Mouse (Mus musculus) MEL (cell line): Measurements from ENCODE around the gene Cyp1a1. TPM values are rescaled to one million over a fixed set of nuclear protein-coding genes. Genes with fewer than 3 reads are reported as not detected.

Experiments
- DNase-seq: peaks from one replicate; pipeline ENCODE4 v3.0.0; 2011; ENCODE audit warnings: low read depth, low spot score
- H3K27ac ChIP-seq: 2 replicates; pipeline ENCODE4 v1.5.1; 2012; ENCODE audit warnings: low read depth, mild to moderate bottlenecking, control low read depth, low read length, moderate library complexity; ENCODE audit not compliant: control insufficient read depth
- H3K27me3 ChIP-seq, 2 experiments: fragments of 150-350 bp in 1 of 2; sonication (generic) in 1 of 2; 2 replicates each; pipeline ENCODE4 v1.6.1; 2012; ENCODE audit warnings: low read length in 2 of 2, mild to moderate bottlenecking in 2 of 2, improper control_type of control experiment in 1 of 2, moderate library complexity in 1 of 2; ENCODE audit not compliant: insufficient read depth in 2 of 2, control insufficient read depth in 1 of 2
- H3K36me3 ChIP-seq, 2 experiments: 2 replicates each; pipeline ENCODE4 v1.6.1; 2012 to 2014; ENCODE audit warnings: low read length in 2 of 2, improper control_type of control experiment in 1 of 2, inconsistent platforms in 1 of 2, mild to moderate bottlenecking in 1 of 2; ENCODE audit not compliant: insufficient read depth in 2 of 2, control insufficient read depth in 1 of 2
- H3K4me1 ChIP-seq, 2 experiments: fragments of 150-350 bp in 1 of 2; sonication (generic) in 1 of 2; 2 replicates each; pipeline ENCODE4 v1.6.1; 2012; ENCODE audit warnings: low read length in 2 of 2, improper control_type of control experiment in 1 of 2, mild to moderate bottlenecking in 1 of 2; ENCODE audit not compliant: insufficient read depth in 2 of 2, control insufficient read depth in 1 of 2
- H3K4me3 ChIP-seq, 2 experiments: fragments of 150-350 bp in 1 of 2; sonication (generic) in 1 of 2; 2 replicates each; pipeline ENCODE4 v1.5.1; 2012; ENCODE audit warnings: low read depth in 2 of 2, low read length in 2 of 2, mild to moderate bottlenecking in 2 of 2, moderate library complexity in 2 of 2, control low read depth in 1 of 2, improper control_type of control experiment in 1 of 2; ENCODE audit not compliant: control insufficient read depth in 1 of 2, insufficient read depth in 1 of 2
- H3K79me2 ChIP-seq: 2 replicates; pipeline ENCODE4 v1.6.1; 2012; ENCODE audit warnings: mild to moderate bottlenecking, low read length, moderate library complexity; ENCODE audit not compliant: control insufficient read depth, poor library complexity, insufficient read depth
- H3K9ac ChIP-seq: 2 replicates; pipeline ENCODE4 v1.6.1; 2012; ENCODE audit warnings: low read depth, mild to moderate bottlenecking, control low read depth, low read length, moderate library complexity; ENCODE audit not compliant: control insufficient read depth, poor library complexity, severe bottlenecking
- H3K9me3 ChIP-seq: fragments of 150-350 bp; sonication (generic); replicated peaks from 2 replicates; pipeline ENCODE4 v1.6.1; 2012; ENCODE audit warnings: mild to moderate bottlenecking, low read length, improper control_type of control experiment, moderate library complexity; ENCODE audit not compliant: insufficient read depth
- BHLHE40 ChIP-seq: IDR thresholded peaks from 2 replicates; pipeline ENCODE4 v1.6.1; 2012; ENCODE audit warnings: low read depth, mild to moderate bottlenecking, inconsistent platforms, low read length, improper control_type of control experiment, borderline replicate concordance
- CHD2 ChIP-seq: IDR thresholded peaks from 2 replicates; pipeline ENCODE4 v1.6.1; 2011; ENCODE audit warnings: low read length, improper control_type of control experiment
- CTCF ChIP-seq, 3 experiments: IDR thresholded peaks in 2 of 3; conservative IDR thresholded peaks in 1 of 3; 2 replicates each; pipeline ENCODE4 v1.5.1; 2011 to 2012; ENCODE audit warnings: low read length in 3 of 3, low read depth in 2 of 3, mild to moderate bottlenecking in 2 of 3, improper control_type of control experiment in 1 of 3, inconsistent platforms in 1 of 3, mixed read lengths in 1 of 3, moderate library complexity in 1 of 3; ENCODE audit not compliant: control insufficient read depth in 1 of 3, insufficient read depth in 1 of 3, poor library complexity in 1 of 3, severe bottlenecking in 1 of 3
- E2F4 ChIP-seq: IDR thresholded peaks from 2 replicates; pipeline ENCODE4 v1.6.1; 2011; ENCODE audit warnings: low read depth, low read length, improper control_type of control experiment, borderline replicate concordance
- ELF1 ChIP-seq: IDR thresholded peaks from 2 replicates; pipeline ENCODE4 v1.6.1; 2014; ENCODE audit warnings: low read depth, mild to moderate bottlenecking, inconsistent platforms, low read length, improper control_type of control experiment, moderate library complexity
- ETS1 ChIP-seq: IDR thresholded peaks from 2 replicates; pipeline ENCODE4 v1.6.1; 2012; ENCODE audit warnings: low read depth, mild to moderate bottlenecking, inconsistent platforms, low read length, improper control_type of control experiment, moderate library complexity
- GATA1 ChIP-seq: IDR thresholded peaks from 2 replicates; pipeline ENCODE4 v1.6.1; 2011; ENCODE audit warnings: low read depth, low read length, improper control_type of control experiment
- HCFC1 ChIP-seq: IDR thresholded peaks from 2 replicates; pipeline ENCODE4 v1.6.1; 2012; ENCODE audit warnings: low read depth, mild to moderate bottlenecking, inconsistent platforms, low read length, improper control_type of control experiment, moderate library complexity
- JUND ChIP-seq: IDR thresholded peaks from 2 replicates; pipeline ENCODE4 v1.6.1; 2011; ENCODE audit warnings: low read depth, mild to moderate bottlenecking, improper control_type of control experiment, low read length
- KAT2A ChIP-seq: conservative IDR thresholded peaks from 2 replicates; pipeline ENCODE4 v1.6.1; 2012; ENCODE audit warnings: low read depth, low read length, improper control_type of control experiment, inconsistent platforms
- MAFK ChIP-seq: IDR thresholded peaks from 2 replicates; pipeline ENCODE4 v1.6.1; 2011; ENCODE audit warnings: low read depth, mild to moderate bottlenecking, low read length, improper control_type of control experiment, borderline replicate concordance
- MAZ ChIP-seq: IDR thresholded peaks from 2 replicates; pipeline ENCODE4 v1.6.1; 2012; ENCODE audit warnings: low read depth, mild to moderate bottlenecking, inconsistent platforms, low read length, improper control_type of control experiment
- MEF2A ChIP-seq: IDR thresholded peaks from 2 replicates; pipeline ENCODE4 v1.6.1; 2014; ENCODE audit warnings: low read depth, mild to moderate bottlenecking, inconsistent platforms, low read length, improper control_type of control experiment; ENCODE audit not compliant: poor library complexity, insufficient replicate concordance, severe bottlenecking; ENCODE audit errors: extremely low read depth
- MXI1 ChIP-seq: IDR thresholded peaks from 2 replicates; pipeline ENCODE4 v1.6.1; 2011; ENCODE audit warnings: mild to moderate bottlenecking, low read depth, low read length, improper control_type of control experiment
- MYB ChIP-seq: IDR thresholded peaks from 2 replicates; pipeline ENCODE4 v1.6.1; 2011; ENCODE audit warnings: mild to moderate bottlenecking, low read depth, low read length, improper control_type of control experiment
- MYC ChIP-seq: IDR thresholded peaks from 2 replicates; pipeline ENCODE4 v1.6.1; 2011; ENCODE audit warnings: low read depth, mild to moderate bottlenecking, low read length, improper control_type of control experiment, moderate library complexity
- NELFE ChIP-seq: IDR thresholded peaks from 2 replicates; pipeline ENCODE4 v1.6.1; 2011; ENCODE audit warnings: low read depth, low read length, improper control_type of control experiment
- NRF1 ChIP-seq: IDR thresholded peaks from 2 replicates; pipeline ENCODE4 v1.6.1; 2014; ENCODE audit warnings: low read depth, mild to moderate bottlenecking, inconsistent platforms, low read length, improper control_type of control experiment, moderate library complexity; ENCODE audit not compliant: poor library complexity, insufficient read depth, severe bottlenecking
- POLR2A ChIP-seq, 2 experiments: IDR thresholded peaks; 2 replicates each; pipeline ENCODE4 v1.6.1; 2011 to 2012; ENCODE audit warnings: low read length in 2 of 2, mild to moderate bottlenecking in 2 of 2, control low read depth in 1 of 2, improper control_type of control experiment in 1 of 2, low read depth in 1 of 2, moderate library complexity in 1 of 2; ENCODE audit not compliant: control insufficient read depth in 1 of 2, insufficient read depth in 1 of 2, poor library complexity in 1 of 2
- POLR2AphosphoS2 ChIP-seq: IDR thresholded peaks from 2 replicates; pipeline ENCODE4 v1.6.1; 2011; ENCODE audit warnings: low read length, improper control_type of control experiment
- RAD21 ChIP-seq: IDR thresholded peaks from 2 replicates; pipeline ENCODE4 v1.6.1; 2011; ENCODE audit warnings: mild to moderate bottlenecking, low read depth, low read length, improper control_type of control experiment
- RCOR1 ChIP-seq: IDR thresholded peaks from 2 replicates; pipeline ENCODE4 v1.6.1; 2012; ENCODE audit warnings: low read depth, mild to moderate bottlenecking, inconsistent platforms, low read length, improper control_type of control experiment
- SIN3A ChIP-seq: IDR thresholded peaks from 2 replicates; pipeline ENCODE4 v1.6.1; 2012; ENCODE audit warnings: low read length, improper control_type of control experiment, inconsistent platforms
- SMC3 ChIP-seq: IDR thresholded peaks from 2 replicates; pipeline ENCODE4 v1.6.1; 2011; ENCODE audit warnings: low read depth, low read length, improper control_type of control experiment
- TAL1 ChIP-seq: IDR thresholded peaks from 2 replicates; pipeline ENCODE4 v1.6.1; 2012; ENCODE audit warnings: mild to moderate bottlenecking, inconsistent platforms, low read length, moderate library complexity, mixed read lengths
- UBTF ChIP-seq: IDR thresholded peaks from 2 replicates; pipeline ENCODE4 v1.6.1; 2012; ENCODE audit warnings: low read depth, mild to moderate bottlenecking, inconsistent platforms, low read length, improper control_type of control experiment, moderate library complexity, borderline replicate concordance; ENCODE audit not compliant: insufficient read depth
- USF1 ChIP-seq: IDR thresholded peaks from 2 replicates; pipeline ENCODE4 v1.6.1; 2014; ENCODE audit warnings: low read depth, mild to moderate bottlenecking, inconsistent platforms, low read length, improper control_type of control experiment, moderate library complexity
- USF2 ChIP-seq, 2 experiments: IDR thresholded peaks; 2 replicates each; pipeline ENCODE4 v1.6.1; 2011 to 2012; ENCODE audit warnings: improper control_type of control experiment in 2 of 2, low read length in 2 of 2, borderline replicate concordance in 1 of 2, inconsistent platforms in 1 of 2, low read depth in 1 of 2, mild to moderate bottlenecking in 1 of 2; ENCODE audit not compliant: insufficient read depth in 1 of 2
- ZC3H11A ChIP-seq: IDR thresholded peaks from 2 replicates; pipeline ENCODE4 v1.6.1; 2012; ENCODE audit warnings: low read depth, mild to moderate bottlenecking, inconsistent platforms, low read length, improper control_type of control experiment
- ZMIZ1 ChIP-seq: IDR thresholded peaks from 2 replicates; pipeline ENCODE4 v1.6.1; 2012; ENCODE audit warnings: low read depth, mild to moderate bottlenecking, inconsistent platforms, low read length, improper control_type of control experiment, moderate library complexity
- ZNF384 ChIP-seq: IDR thresholded peaks from 2 replicates; pipeline ENCODE4 v1.6.1; 2012; ENCODE audit warnings: low read depth, mild to moderate bottlenecking, inconsistent platforms, low read length, improper control_type of control experiment
- polyA plus RNA-seq, 2 experiments: library from polyadenylated mRNA; stranded (reverse) in 1 of 2; unstranded in 1 of 2; fragments of >175 nt in 1 of 2; fragments of >200 nt in 1 of 2; gene quantifications; 2 replicates each; pipeline versions ENCODE4 v1.2.1 to v1.2.4; 2012; ENCODE audit warnings: low replicate concordance in 2 of 2, low read depth in 1 of 2; ENCODE audit not compliant: insufficient read length in 2 of 2, insufficient read depth in 1 of 2, missing spikeins in 1 of 2
- total RNA-seq: library from RNA; depleted of rRNA; stranded (reverse); fragments of 300-350 nt; gene quantifications from 2 replicates; pipeline ENCODE4 v1.2.3, GENCODE M21; 2012

Cyp1a1 gene
- total and polyA plus RNA-seq, 3 experiments, result 0.04 to 0.26 TPM; not detected in 1

DNA sequence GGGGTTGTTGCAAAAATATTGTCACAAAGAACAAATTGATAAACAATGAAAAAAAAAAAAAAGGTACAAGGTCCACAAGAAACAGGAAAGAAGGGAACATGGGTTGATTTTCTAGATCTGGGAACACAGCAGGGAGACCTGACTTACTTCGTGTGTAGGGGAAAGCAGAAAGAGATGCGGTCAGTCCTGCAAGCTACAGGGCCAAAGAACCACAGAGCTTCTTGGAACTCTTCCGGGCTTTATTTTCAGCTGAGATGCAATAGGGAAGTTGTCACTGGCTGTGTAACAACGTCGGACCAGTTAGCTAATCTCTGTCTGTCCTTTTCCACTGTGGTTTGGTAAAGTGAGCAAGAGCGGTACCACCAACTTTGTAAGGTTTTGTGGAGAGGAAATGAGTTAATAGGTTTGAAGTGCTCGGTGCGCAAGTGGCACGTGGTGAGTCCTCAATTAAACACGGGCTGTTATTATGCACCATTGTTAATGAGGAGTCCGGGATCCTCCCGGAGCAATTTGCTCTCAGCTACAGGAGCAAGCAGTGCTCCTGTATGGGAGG is 41.1 kb upstream of the Cyp1a1 start (continued):
- TF ChIP-seq MEF2A (no peak), MXI1 (peak; percentile 90), KAT2A (no peak; the same call in 1 of the 2 replicates), MYB (no peak), ZNF384 (peak; percentile 52; the same call in 1 of the 2 replicates)

DNA sequence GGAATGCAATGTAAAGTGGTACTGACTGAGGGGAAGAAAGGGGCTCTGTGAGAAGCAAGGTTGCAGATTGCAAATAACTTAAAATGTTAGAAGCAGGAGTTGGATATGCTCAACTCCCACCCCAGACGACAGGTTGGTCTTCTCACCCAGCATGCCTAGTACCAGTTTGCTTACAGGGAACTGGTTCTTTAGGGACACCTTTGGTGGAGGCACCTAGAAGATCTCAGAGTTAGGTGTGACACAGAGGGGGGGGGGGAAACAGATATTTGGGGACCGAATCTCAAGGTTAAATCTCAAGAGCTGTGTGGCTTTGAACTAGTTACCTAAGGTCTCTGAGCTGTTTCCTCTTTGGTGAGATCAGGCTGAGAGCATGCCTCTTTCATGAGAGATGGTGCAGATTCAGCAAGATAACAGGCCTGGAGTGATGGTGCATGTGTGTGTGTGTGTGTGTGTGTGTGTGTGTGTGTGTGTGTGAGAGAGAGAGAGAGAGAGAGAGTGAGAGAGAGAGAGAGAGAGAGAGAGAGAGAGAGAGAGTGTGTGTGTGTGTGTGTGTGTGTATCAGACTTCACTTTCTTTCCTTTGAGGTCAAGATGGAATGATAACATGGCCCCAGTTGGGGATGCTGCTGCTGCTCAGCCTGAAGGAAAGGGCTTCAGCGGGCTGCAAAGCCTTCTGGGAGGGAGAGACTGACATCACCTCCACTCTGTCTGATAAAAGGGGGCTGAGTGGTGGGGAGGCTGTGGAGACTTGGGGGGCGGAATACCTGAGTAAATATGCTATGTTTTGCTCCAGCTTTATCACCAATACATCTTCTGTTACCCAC is 40.2 kb upstream of the Cyp1a1 start:
- Histone ChIP-seq H3K27ac (peak overlapping the region; percentile 99), H3K9ac (peak overlapping the region; percentile 70), H3K79me2 (peaks cover 31% of the 10 kb centered on the region), H3K27me3 (no peaks in the 10 kb centered on the region), H3K4me1 (peaks cover 19 to 49% of the 10 kb centered on the region in 2 experiments), H3K36me3 (peaks cover 0 to 32% of the 10 kb centered on the region in 2 experiments; a peak in 2 of 4 replicates), H3K4me3 (peak overlapping the region; percentile 12 to 33; a peak in 3 of 4 replicates), H3K9me3 (no peaks in the 10 kb centered on the region)
- peak; percentile 81 for DNase-seq
- TF ChIP-seq JUND (0 out of 2 replicates have a peak, but pooled peaks have one; percentile 90), TAL1 (no peak), E2F4 (no peak), BHLHE40 (peak; percentile 64; the same call in 1 of the 2 replicates), MYC (peak; percentile 42; the same call in 1 of the 2 replicates), USF2 (IDR thresholded peaks at IDR 0.05; ENCODE audit: borderline replicate concordance in 1 of 2, insufficient read depth in 1 of 2, low read depth in 1 of 2, low read length in 2 of 2) (no peak), MXI1 (peak; percentile 48; the same call in 1 of the 2 replicates), UBTF (no peak), RAD21 (no peak), MAFK (peak; percentile 44; the same call in 1 of the 2 replicates), HCFC1 (peak; percentile 52), ETS1 (peak; percentile 86; the same call in 1 of the 2 replicates), GATA1 (no peak), SMC3 (no peak), CHD2 (no peak), NRF1 (no peak), MAZ (peak; percentile 77; the same call in 1 of the 2 replicates), POLR2AphosphoS2 (no peak), CTCF (IDR thresholded peaks at IDR 0.05 in 2 of 3, conservative IDR thresholded peaks at IDR 0.05 in 1 of 3; ENCODE audit: control insufficient read depth in 1 of 3, insufficient read depth in 1 of 3, low read depth in 2 of 3, low read length in 3 of 3, poor library complexity in 1 of 3, severe bottlenecking in 1 of 3) (no peak), SIN3A (peak; percentile 79), RCOR1 (peak; percentile 67), ZNF384 (no peak), MEF2A (no peak), ZC3H11A (no peak), USF1 (no peak), KAT2A (no peak), POLR2A (IDR thresholded peaks at IDR 0.05; ENCODE audit: control insufficient read depth in 1 of 2, insufficient read depth in 1 of 2, low read depth in 1 of 2, low read length in 2 of 2, poor library complexity in 1 of 2) (no peak), ZMIZ1 (no peak), NELFE (no peak), ELF1 (peak; percentile 47)
